Mouse (Mus musculus): ENCODE results near the gene Slc6a16.

GRCm38 (mm10) chr7:45221680-45222079 lies 19.2 kb upstream of the Slc6a16 start:
- TF ChIP-seq CTCF (IDR thresholded peaks at IDR 0.05; ENCODE audit: low read depth, low read length): no peak
- no peak for TF ChIP-seq POLR2A (IDR thresholded peaks at IDR 0.05; ENCODE audit: extremely low read depth, insufficient read depth, low read length)

Data from liver, adult 2 months (tissue).